Mouse (Mus musculus) MEL (cell line): ENCODE measurements around the gene Zfp362. TPM values are rescaled to one million over a fixed set of nuclear protein-coding genes. Genes with fewer than 3 reads are reported as not detected.

Experiments used
- polyA plus RNA-seq, 2 experiments: library from polyadenylated mRNA; stranded (reverse) in 1 of 2; unstranded in 1 of 2; fragments of >175 nt in 1 of 2; fragments of >200 nt in 1 of 2; gene quantifications; 2 replicates each; pipeline versions ENCODE4 v1.2.1 to v1.2.4; 2012; ENCODE audit warnings: low replicate concordance in 2 of 2, low read depth in 1 of 2; ENCODE audit not compliant: insufficient read length in 2 of 2, insufficient read depth in 1 of 2, missing spikeins in 1 of 2
- total RNA-seq: library from RNA; depleted of rRNA; stranded (reverse); fragments of 300-350 nt; gene quantifications from 2 replicates; pipeline ENCODE4 v1.2.3, GENCODE M21; 2012; rRNA removed

Gene Zfp362
- total and polyA plus RNA-seq, 3 experiments, result 2.4 to 30.1 TPM; not detected in 1

Other genes starting within 250 kb of the Zfp362 start
- gene Zscan20, start 195.9 kb downstream of the Zfp362 start, total RNA-seq, result 5.5 and 5.6 TPM in 2 replicates
- 1 to 10 TPM in 1 of 2 experiments, not detected in 1; 4.3 TPM for gene Zscan20, start 195.9 kb downstream of the Zfp362 start, polyA plus RNA-seq
- not detected in 2 replicates for gene Tlr12, start 187.4 kb downstream of the Zfp362 start, total RNA-seq
- not detected for gene Tlr12, start 187.4 kb downstream of the Zfp362 start, polyA plus RNA-seq
- gene Phc2, start 151.3 kb downstream of the Zfp362 start, total RNA-seq, result 20.4 and 23.7 TPM in 2 replicates
- gene Phc2, start 151.3 kb downstream of the Zfp362 start, polyA plus RNA-seq, result 10 to 100 TPM in 1 of 2 experiments, not detected in 1; 65.5 TPM
- not detected in 2 replicates for gene A3galt2, start 50.7 kb downstream of the Zfp362 start, total RNA-seq
- gene A3galt2, start 50.7 kb downstream of the Zfp362 start, polyA plus RNA-seq, result under 1 TPM in 1 of 2 experiments, not detected in 1; 0.06 TPM
- gene Trim62, start 77.5 kb upstream of the Zfp362 start, total RNA-seq, result 0.07 and 0.12 TPM in 2 replicates
- 1 to 10 TPM in 1 of 2 experiments, not detected in 1; 1.2 TPM for gene Trim62, start 77.5 kb upstream of the Zfp362 start, polyA plus RNA-seq
- gene Azin2, start 156.4 kb upstream of the Zfp362 start, total RNA-seq, result 0.39 and 0.42 TPM in 2 replicates
- gene Azin2, start 156.4 kb upstream of the Zfp362 start, polyA plus RNA-seq, result 1 to 10 TPM in 1 of 2 experiments, not detected in 1; 2.3 TPM
- 263 and 330 TPM in 2 replicates for gene Ak2, start 185.9 kb upstream of the Zfp362 start, total RNA-seq
- gene Ak2, start 185.9 kb upstream of the Zfp362 start, polyA plus RNA-seq, result 100 to 1,000 TPM in 1 of 2 experiments, not detected in 1; 366 TPM